Mouse (Mus musculus): Measurements from ENCODE around the gene Aldoc.
A peak's percentile ranks its signal among the peaks of the same experiment; 100 is the strongest.
"Not testable (repeated sequence)": the region's sequence is repeated elsewhere in the genome, so short reads cannot be mapped to it uniquely, and the experiment has no call there.

The Aldoc gene

DNA sequence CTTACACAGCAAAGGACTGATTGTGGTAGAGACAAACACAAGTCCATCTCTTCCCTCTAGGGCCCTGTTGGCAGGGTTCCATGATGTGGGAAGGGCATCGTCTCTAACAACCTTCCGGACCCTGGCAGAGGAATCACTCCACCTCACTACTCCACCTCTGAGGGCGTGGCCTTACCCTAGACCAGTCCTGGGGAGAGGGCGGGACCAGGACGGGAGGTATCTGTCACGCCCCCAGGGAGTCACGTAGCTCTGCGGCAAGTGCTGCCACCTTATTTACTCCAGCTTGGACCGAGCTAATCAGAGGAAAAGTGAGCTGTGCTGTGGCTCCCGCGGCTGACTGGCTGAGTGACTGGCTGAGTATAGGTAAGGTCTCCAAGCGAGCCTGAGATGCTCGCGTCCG lies at the start of gene Aldoc:
Aldoc (plus strand) TSS at position 109 of the 400 bp plus-strand sequence.
- peak; percentile 67 for DNase-seq (ENCODE audit: low read depth, low spot score)

GRCm38 (mm10) chr11:78275596-78275995 lies 47.2 kb upstream of the Aldoc start:
- DNase-seq (ENCODE audit: low read depth, low spot score) = no peak

- not testable (repeated sequence) for DNase-seq (ENCODE audit: low read depth, low spot score)
Observed at GRCm38 (mm10) chr11:78276169-78276568, 46.6 kb upstream of the Aldoc start.

- DNase-seq (ENCODE audit: low read depth, low spot score) = no peak
Observed at GRCm38 (mm10) chr11:78278853-78279252, 43.9 kb upstream of the Aldoc start.

DNA sequence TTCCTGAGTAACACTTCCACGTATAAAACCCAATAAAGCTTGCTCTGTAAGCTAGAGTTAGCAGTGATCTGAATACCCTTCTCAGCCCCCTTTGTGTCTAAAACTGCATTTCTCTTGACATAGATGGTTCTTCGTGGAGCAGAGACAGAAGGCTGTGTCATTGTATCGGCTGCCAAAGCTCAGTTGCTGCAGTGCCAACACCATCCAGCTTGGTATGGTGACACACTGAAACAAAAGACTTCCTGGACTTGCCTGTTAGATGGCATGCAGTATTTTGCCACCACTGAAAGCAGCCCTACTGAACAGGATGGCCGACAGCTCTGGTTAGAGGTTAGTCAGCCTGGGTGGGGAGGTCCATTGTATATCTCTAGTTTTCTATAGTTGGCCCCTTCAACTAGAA lies 43.2 kb upstream of the Aldoc start:
- no peak for DNase-seq (ENCODE audit: low read depth, low spot score)

- DNase-seq (ENCODE audit: low read depth, low spot score) = no peak
Observed at GRCm38 (mm10) chr11:78289146-78289763, 33.5 kb upstream of the Aldoc start.

- no peak for DNase-seq (ENCODE audit: low read depth, low spot score)
Observed at GRCm38 (mm10) chr11:78290654-78291053, 32.1 kb upstream of the Aldoc start, which contains the start of gene BC030499. Gene BC030499 (plus strand): TSS chr11:78290841.

GRCm38 (mm10) chr11:78294585-78294984 lies 28.2 kb upstream of the Aldoc start:
- no peak for DNase-seq (ENCODE audit: low read depth, low spot score)

GRCm38 (mm10) chr11:78300917-78301316 lies 21.9 kb upstream of the Aldoc start:
- DNase-seq (ENCODE audit: low read depth, low spot score) = no peak

- DNase-seq (ENCODE audit: low read depth, low spot score) = peak; percentile 89
Observed at GRCm38 (mm10) chr11:78301357-78302084, 21.2 kb upstream of the Aldoc start, which contains the start of gene Spag5. Gene Spag5 (plus strand): TSS chr11:78301529.

DNA sequence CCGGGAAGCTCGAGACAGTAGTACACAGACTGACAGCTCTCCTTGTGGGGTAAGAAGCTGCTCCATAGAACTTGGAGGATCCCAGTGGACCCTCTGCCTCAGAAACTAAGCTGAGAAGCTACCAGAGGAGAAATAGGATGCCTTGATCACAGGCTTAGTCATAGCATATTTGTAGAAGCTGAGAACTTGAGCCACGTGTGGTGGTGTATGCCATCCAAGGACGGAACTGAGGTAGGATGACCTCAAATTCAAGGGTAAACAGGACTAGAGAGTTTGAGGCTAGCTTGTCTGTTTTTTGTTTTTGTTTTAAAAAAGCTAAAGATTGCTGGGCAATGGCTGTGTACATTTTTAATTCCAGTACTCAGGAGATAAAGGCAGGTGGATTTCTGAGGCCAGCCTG lies 17.5 kb upstream of the Aldoc start:
- no peak for DNase-seq (ENCODE audit: low read depth, low spot score)

DNA sequence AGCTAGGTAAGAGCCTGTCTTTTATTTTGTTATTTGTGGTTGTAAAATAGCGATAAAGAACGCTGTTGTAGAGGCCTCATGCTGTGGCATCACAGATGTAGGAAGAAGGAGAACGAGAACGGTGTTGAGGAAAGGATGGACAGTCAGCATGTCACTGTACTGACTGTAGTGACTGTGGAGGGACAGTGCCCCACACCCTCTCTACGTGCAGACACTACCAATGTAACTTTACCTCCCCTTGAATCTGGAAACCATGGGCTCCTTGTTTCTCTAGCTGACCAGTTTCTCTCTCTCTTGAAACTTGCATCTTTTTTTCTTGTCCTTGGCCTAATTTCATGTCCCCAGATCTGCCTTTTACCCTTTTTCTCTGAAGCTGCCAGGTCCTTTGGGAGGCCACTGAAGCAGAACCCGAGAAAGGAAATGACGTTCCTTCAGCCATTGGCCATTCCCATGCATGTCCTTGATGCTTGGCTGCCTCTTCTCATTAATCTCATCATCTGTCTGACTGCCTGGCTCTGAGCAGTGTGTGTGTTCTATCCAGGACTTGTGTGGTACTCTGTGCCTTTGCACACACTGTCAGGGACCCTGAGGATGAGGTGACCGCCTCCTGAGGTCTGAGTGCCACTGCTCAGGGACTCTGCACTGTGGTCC lies 11.8 kb upstream of the Aldoc start:
- DNase-seq (ENCODE audit: low read depth, low spot score) = no peak

GRCm38 (mm10) chr11:78313662-78314061 lies 9.1 kb upstream of the Aldoc start:
- no peak for DNase-seq (ENCODE audit: low read depth, low spot score)

- no peak for DNase-seq (ENCODE audit: low read depth, low spot score)
Observed at GRCm38 (mm10) chr11:78318411-78318810, 4.4 kb upstream of the Aldoc start.

DNA sequence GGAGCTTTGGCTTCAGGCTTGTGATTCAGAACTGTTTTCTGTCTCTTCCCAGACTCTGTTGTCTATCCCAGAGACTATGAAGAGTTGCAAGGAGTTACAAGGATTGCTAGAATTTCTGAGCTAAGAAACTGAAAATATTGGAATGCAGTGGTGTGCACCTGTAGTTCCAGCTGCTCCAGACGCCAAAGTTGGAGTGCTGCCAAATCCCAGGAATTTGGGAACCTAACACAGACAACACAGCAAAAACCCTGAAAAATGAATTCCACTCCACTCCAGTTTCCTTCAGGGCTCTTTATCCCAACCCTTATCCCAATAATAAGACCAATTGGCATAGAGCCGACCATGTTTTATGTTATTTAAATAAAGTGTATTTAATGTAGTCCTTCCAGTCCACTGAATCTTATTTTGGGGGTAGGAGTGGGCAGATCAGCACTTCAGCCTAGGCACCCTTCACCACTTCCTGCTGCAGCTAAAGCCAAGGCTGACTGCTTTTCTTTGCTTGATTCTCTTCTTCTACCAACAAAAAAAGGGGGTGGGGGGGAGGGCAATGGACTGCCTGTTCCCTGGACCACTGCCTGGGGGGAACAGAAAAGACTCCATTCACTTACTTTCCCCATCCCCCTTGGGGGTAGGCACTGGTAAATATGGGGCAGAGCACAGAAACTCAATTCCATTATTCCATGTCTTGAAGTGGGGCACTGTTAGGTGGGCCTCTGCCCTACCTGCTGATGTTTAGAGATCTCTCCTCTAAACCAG lies 514 bp upstream of the Aldoc start:
- DNase-seq (ENCODE audit: low read depth, low spot score) = no peak

GRCm38 (mm10) chr11:78324000-78324785 lies 1.4 kb downstream of the Aldoc start:
- no peak for DNase-seq (ENCODE audit: low read depth, low spot score)

DNA sequence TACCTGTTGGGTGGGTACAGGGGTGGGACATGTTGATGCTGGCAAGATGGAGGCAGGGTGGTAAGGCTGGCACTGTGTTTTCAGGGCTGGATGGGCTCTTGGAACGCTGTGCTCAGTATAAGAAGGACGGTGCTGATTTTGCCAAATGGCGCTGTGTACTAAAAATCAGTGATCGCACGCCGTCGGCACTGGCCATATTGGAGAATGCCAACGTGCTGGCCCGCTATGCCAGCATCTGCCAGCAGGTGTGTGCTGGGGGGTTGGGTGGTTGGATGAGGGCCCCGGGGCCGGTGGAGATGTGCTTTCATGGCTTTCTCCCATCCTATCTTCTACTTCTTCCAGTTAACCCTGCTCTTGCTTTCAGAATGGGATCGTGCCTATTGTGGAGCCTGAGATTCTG lies 2.2 kb downstream of the Aldoc start:
- no peak for DNase-seq (ENCODE audit: low read depth, low spot score)

DNA sequence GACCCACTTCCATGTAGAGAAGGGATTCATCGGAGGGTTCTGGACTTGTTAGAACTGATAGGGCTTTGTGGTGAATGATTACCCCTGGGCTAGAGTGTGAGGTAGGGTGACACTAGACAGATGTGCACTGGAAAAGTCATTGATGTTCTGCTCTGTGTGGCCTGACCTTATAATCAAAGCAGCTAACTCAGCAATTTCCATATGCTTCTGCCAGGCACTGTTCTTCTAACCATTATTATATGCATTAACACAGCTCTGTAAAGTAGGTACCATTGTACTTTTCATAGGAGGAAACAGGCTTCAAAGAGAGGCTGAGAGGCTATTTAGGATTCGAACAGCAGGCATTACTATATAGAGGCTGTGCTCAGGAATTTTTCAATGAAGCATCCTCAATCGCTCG lies 4.4 kb downstream of the Aldoc start:
- no peak for DNase-seq (ENCODE audit: low read depth, low spot score)

DNA sequence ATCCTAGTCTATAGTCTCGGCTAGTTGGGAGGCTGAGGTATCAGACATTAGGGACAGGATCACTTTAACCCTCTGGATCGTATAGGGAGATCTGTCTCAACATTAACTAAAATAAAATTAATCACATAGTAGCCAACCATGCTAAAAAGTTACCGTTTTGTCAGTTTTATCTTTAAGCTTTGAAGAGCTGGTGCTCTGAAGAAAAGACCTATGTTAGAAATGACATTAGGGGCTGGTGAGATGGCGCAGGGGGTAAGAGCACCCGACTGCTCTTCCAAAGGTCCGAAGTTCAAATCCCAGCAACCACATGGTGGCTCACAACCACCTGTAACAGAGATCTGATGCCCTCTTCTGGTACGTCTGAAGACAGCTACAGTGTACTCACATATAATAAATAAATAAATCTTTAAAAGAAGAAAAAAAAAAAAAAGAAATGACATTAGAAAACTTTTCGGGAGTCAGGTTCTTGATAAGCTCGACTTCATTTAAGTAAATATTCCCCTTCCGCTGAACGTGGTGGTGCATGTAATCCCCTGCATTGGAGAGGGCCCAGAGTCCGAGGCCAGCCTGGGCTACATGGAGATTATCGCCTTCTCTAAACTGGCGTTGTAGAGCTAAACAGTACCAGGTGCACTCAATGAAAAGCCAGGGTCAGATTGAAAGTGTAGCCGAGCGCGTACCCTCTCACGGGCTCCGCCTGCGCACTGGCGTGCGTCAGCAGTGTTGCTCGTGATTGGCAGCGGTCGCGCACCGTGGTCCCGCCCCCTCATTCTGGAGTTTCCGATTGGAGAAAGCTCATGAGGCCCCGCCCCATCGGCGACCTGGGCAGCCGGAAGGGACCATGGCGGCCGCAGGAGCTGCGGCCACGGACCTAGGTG lies 5.1 kb downstream of the Aldoc start, which contains the start of gene Pigs:
Pigs (plus strand) TSS at position 782 of the 878 bp plus-strand sequence.
- DNase-seq (ENCODE audit: low read depth, low spot score) = peak; percentile 92

GRCm38 (mm10) chr11:78328512-78329056 lies 5.8 kb downstream of the Aldoc start:
- DNase-seq (ENCODE audit: low read depth, low spot score) = no peak
